Mouse (Mus musculus) gastrocnemius, postnatal 4 days (tissue): ENCODE measurements around the gene Dcst2. TPM values are rescaled to one million over a fixed set of nuclear protein-coding genes. Genes with fewer than 3 reads are reported as not detected.
A peak's percentile ranks its signal among the peaks of the same experiment; 100 is the strongest.

Experiments used
- DNase-seq, 2 experiments: peaks; one replicate each; pipeline ENCODE4 v3.0.0; 2021 to 2022; ENCODE audit warnings: low spot score in 2 of 2, mixed read lengths in 2 of 2
- total RNA-seq, 2 experiments: library from RNA; stranded (reverse); gene quantifications; 2 replicates each; pipeline ENCODE4 v1.2.3; 2021

Dcst2 gene
- total RNA-seq, 2 experiments from 2014 or later, result 0.12 to 0.16 TPM

GRCm38 (mm10) chr3:89408448-89408847, 46.7 kb downstream of the Dcst2 start:
- DNase-seq, result no peak

GRCm38 (mm10) chr3:89409701-89410100, 47.9 kb downstream of the Dcst2 start:
- DNase-seq, result no peak

- no peak for DNase-seq
Observed at GRCm38 (mm10) chr3:89410864-89411263, 49.1 kb downstream of the Dcst2 start.

DNA sequence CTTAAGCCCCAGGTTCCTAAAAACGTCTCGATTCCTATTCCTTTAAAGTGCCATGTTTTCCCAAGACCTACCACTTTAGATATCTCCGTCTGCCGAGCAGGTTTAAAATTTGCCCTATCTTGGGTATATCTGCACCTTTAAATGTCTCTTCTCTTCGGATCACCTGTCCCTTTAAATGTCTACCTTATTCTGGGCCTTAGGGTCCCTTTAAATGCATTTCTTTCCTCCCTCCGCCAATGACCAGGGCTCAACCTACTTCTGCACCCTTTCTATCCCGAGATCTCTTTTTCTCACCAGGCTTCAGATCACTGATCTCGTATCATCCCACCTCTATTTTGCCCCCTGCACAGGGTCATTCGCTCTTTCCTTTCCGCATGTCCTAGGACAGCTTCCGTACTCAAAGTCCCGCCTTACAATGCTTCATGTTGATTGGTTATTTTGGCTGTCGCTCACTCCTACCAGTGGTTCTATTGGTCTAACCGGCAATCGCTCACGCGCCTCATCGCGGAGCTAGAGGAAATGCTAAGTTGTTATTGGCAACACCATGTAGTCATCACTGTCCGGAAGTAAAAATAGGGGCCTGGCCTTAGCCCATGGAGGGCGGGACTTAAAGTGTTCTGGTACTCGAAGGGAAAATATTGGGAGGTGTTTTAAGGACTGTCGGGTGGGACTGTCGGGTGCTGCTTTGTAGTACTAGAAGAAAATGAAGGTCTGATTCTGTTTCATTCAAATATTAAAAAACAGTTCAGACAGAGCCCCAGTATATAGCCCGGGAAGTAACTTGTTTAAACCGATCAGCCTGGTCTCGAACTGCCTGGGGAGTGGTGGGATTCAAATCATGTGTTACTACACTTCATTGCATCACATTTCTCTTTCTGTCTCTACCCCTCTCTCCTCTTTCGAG, 50.0 kb downstream of the Dcst2 start, which contains the start of gene Flad1:
Gene Flad1, minus strand, starts transcription at position 381 of the 904 bp plus-strand sequence.
- DNase-seq, result peak; percentile 87 to 93

DNA sequence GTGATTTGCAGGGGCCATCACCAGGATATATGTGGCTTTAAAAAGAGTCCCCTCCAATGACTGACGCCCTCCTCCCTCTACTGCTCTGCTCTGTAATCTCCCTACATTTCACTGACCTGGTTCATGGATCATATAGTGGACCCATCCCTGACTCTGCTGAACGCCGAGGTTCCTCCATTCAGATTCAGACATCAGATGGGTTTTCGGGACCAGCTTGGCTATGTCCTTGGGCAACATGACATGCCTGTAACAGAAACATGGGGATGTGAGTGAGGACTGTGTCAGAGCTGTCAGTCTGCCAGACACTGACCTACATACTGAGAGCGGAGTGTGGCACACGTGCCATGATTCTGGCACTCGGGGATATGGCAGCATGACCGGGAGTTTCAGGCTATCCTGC, 54.4 kb downstream of the Dcst2 start:
- DNase-seq, result no peak

- DNase-seq, result no peak
Observed at GRCm38 (mm10) chr3:89417131-89417530, 55.4 kb downstream of the Dcst2 start.

GRCm38 (mm10) chr3:89417840-89418169, 56.0 kb downstream of the Dcst2 start:
- DNase-seq, result no peak

- DNase-seq, result peak; percentile 79 to 93
Observed at GRCm38 (mm10) chr3:89418170-89418860, 56.5 kb downstream of the Dcst2 start, which contains the start of the genes Cks1b and Shc1. Cks1b (minus strand) TSS chr3:89418383. Shc1 (plus strand) TSS chr3:89418443.

DNA sequence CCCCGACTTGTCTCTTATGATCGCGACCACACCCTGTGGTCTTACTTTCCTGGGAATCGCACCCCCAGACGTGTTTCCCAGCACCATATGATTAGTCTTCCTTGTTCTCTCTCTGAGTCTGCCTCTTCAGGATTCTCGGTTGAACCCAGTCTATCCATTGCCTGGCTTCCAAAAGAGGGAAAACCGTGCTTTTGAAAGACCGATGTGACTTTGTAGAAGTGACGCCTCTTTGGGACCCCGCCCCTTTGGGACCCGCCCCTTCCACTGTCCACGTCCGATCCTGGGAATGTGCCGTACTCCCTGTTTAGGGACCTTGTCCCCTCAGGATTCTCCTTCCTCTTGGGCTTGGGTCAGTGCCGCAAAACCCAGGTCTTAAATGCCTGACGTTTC, 57.1 kb downstream of the Dcst2 start:
- peak; percentile 65 to 86 for DNase-seq

DNA sequence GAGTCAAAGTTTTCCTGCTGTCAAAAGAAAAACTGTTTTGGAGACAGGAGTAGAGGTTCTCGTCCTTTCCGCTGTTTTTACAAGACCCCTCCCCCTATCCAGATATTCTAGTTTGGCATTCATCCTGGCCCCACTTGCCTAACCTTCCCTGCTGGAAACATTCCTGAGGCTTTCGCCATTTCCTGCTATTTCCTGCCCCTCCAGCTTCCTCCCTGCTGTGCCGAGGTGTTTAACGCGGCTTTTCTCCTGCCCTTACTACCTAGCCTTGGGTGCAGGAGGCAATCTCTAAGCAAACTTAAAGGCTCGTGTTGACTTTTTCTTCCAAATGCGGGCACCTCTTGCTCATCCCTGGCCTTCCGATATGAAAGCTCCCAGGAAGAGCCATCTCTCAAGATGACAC, 57.8 kb downstream of the Dcst2 start:
- peak in 1 of 2 experiments; percentile 50 for DNase-seq

- no peak for DNase-seq
Observed at GRCm38 (mm10) chr3:89419981-89420380, 58.2 kb downstream of the Dcst2 start.

GRCm38 (mm10) chr3:89420421-89420820, 58.6 kb downstream of the Dcst2 start:
- DNase-seq, result no peak

- peak; percentile 50 to 83 for DNase-seq
Observed at GRCm38 (mm10) chr3:89421002-89421774, 59.4 kb downstream of the Dcst2 start.

DNA sequence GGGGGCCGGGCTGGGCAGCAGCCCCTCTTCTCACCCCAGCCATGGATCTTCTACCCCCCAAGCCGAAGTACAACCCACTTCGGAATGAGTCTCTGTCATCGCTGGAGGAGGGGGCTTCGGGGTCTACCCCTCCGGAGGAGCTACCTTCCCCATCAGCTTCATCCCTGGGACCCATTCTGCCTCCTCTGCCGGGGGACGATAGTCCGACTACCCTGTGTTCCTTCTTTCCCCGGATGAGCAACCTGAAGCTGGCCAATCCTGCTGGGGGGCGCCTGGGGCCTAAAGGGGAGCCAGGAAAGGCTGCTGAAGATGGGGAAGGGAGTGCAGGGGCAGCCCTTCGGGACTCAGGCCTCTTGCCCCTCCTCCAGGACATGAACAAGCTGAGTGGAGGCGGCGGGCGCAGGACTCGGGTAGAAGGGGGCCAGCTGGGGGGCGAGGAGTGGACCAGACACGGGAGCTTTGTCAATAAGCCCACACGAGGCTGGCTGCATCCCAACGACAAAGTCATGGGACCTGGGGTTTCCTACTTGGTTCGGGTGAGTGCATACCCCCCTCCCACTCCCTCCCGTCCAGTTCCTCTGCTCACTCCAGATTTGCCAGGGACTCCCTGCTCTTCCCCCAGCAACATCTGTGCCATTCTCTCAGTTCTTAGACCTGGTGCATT, 60.2 kb downstream of the Dcst2 start:
- peak in 1 of 2 experiments; percentile 53 for DNase-seq

DNA sequence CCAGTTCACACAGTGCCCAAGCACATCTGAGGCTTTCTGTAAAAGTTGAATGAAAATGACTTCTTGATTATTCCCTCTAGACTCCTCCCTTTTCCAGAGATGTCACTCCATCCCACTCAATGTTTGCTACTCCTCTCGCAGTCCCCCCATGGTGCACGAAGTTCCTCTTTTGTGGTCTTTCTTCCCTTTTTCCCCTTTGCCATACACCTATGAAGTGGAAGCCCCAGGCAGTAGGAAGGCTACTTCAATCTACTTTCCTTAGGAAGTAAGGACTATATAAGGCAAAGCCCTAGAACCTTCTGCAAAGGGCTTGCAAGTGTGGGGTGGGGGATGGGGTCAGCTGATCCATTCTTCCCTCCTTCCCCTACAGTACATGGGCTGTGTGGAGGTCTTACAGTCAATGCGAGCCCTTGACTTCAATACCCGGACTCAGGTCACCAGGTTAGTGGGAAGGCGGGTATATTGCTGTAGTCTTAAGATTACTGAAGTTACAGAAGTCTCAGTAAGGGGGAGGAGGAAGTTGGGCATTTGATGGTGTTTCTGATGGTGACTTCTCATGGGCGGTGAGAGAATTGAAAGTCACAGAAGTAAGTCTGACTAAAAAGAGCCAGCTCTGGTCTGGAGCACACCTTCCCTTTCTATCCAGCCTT, 60.9 kb downstream of the Dcst2 start:
- no peak for DNase-seq

GRCm38 (mm10) chr3:89424416-89425140, 62.8 kb downstream of the Dcst2 start:
- no peak for DNase-seq

- no peak for DNase-seq
Observed at GRCm38 (mm10) chr3:89425141-89425525, 63.4 kb downstream of the Dcst2 start.

DNA sequence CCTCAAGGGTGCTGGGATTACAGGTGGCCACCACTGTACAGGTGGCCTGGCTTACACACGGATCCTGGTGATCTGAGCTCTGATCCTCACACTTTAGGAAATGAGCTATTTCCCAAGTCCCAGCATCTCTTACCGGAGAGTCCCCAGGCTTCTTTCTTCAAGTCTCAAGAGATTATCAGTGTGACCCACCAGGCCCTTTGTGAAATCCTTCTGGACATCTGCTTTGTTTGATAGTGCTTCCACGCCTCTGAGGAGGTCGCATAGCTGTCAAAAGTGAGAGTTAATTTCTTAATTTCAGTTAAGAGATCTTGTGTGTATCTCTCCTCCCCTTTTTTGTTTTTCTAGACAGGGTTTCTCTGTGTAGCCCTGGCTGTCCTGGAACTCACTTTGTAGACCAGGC, 64.1 kb downstream of the Dcst2 start:
- DNase-seq, result no peak
